Mouse (Mus musculus): Measurements from ENCODE around the gene Washc3. TPM values are rescaled to one million over a fixed set of nuclear protein-coding genes. Genes with fewer than 3 reads are reported as not detected.

The Washc3 gene
- polyA plus RNA-seq, 1 experiment from 2014 or later = 41.3 TPM

GRCm38 (mm10) chr10:88218161-88218560, 17.3 kb downstream of the Washc3 start:
- no peak overlapping the region for H3K4me3 ChIP-seq (replicated peaks)
- no peaks in the 10 kb centered on the region for H3K4me1 ChIP-seq
- H3K36me3 ChIP-seq = peaks cover 8% of the 10 kb centered on the region
- no peak overlapping the region for H3K27ac ChIP-seq (replicated peaks)
- no peak overlapping the region for H3K4me2 ChIP-seq
- no peak for ATAC-seq (ENCODE audit: low FRiP score)
- 93% methylated on average over 3 of the region's 3 CpGs for WGBS
- H3K9me3 ChIP-seq (replicated peaks) = no peaks in the 10 kb centered on the region
- no peaks in the 10 kb centered on the region for H3K27me3 ChIP-seq (replicated peaks)
- no peak overlapping the region for H3K9ac ChIP-seq (replicated peaks)

- no peak for ATAC-seq (ENCODE audit: low FRiP score)
- 87% methylated on average over 5 of the region's 5 CpGs for WGBS
Measured at GRCm38 (mm10) chr10:88221718-88222117, 20.8 kb downstream of the Washc3 start.

GRCm38 (mm10) chr10:88225421-88225820, 24.5 kb downstream of the Washc3 start:
- Histone ChIP-seq H3K4me3 (replicated peaks) (no peak overlapping the region), H3K4me1 (no peaks in the 10 kb centered on the region), H3K27ac (replicated peaks) (no peak overlapping the region), H3K9me3 (replicated peaks) (no peaks in the 10 kb centered on the region), H3K4me2 (no peak overlapping the region), H3K9ac (replicated peaks) (no peak overlapping the region), H3K36me3 (no peaks in the 10 kb centered on the region), H3K27me3 (replicated peaks) (no peaks in the 10 kb centered on the region)
- ATAC-seq (ENCODE audit: low FRiP score) = no peak
- WGBS = 85% methylated on average over 5 of the region's 5 CpGs

More at GRCm38 (mm10) chr10:88221718-88222117, 20.8 kb downstream of the Washc3 start:
- H3K9ac ChIP-seq (replicated peaks) = no peak overlapping the region
- no peak overlapping the region for H3K4me3 ChIP-seq (replicated peaks)
- H3K9me3 ChIP-seq (replicated peaks) = no peaks in the 10 kb centered on the region
- H3K27me3 ChIP-seq (replicated peaks) = no peaks in the 10 kb centered on the region
- no peak overlapping the region for H3K27ac ChIP-seq (replicated peaks)
- 0 out of 2 replicates have a peak, but pooled peaks cover under 1% of the 10 kb centered on the region for H3K36me3 ChIP-seq
- H3K4me1 ChIP-seq = no peaks in the 10 kb centered on the region
- no peak overlapping the region for H3K4me2 ChIP-seq

GRCm38 (mm10) chr10:88227962-88228361, 27.1 kb downstream of the Washc3 start:
- Histone ChIP-seq H3K9ac (replicated peaks) (no peak overlapping the region), H3K36me3 (no peaks in the 10 kb centered on the region), H3K27ac (replicated peaks) (no peak overlapping the region), H3K4me1 (no peaks in the 10 kb centered on the region), H3K27me3 (replicated peaks) (no peaks in the 10 kb centered on the region), H3K4me2 (no peak overlapping the region), H3K4me3 (replicated peaks) (no peak overlapping the region), H3K9me3 (replicated peaks) (no peaks in the 10 kb centered on the region)
- no peak for ATAC-seq (ENCODE audit: low FRiP score)
- WGBS = 97% methylated on average over 2 of the region's 2 CpGs

GRCm38 (mm10) chr10:88228521-88229017, 27.7 kb downstream of the Washc3 start:
- Histone ChIP-seq H3K4me2 (no peak overlapping the region), H3K9me3 (replicated peaks) (no peaks in the 10 kb centered on the region), H3K27ac (replicated peaks) (no peak overlapping the region), H3K27me3 (replicated peaks) (no peaks in the 10 kb centered on the region), H3K4me1 (no peaks in the 10 kb centered on the region), H3K36me3 (no peaks in the 10 kb centered on the region), H3K9ac (replicated peaks) (no peak overlapping the region), H3K4me3 (replicated peaks) (no peak overlapping the region)
- WGBS = 82% methylated on average over 8 of the region's 8 CpGs
- no peak for ATAC-seq (ENCODE audit: low FRiP score)

GRCm38 (mm10) chr10:88231671-88232070, 30.8 kb downstream of the Washc3 start:
- ATAC-seq (ENCODE audit: low FRiP score) = no peak
- H3K27me3 ChIP-seq (replicated peaks) = no peaks in the 10 kb centered on the region
- no peak overlapping the region for H3K27ac ChIP-seq (replicated peaks)
- H3K4me2 ChIP-seq = no peak overlapping the region
- WGBS = 87% methylated on average over 8 of the region's 8 CpGs
- H3K9ac ChIP-seq (replicated peaks) = no peak overlapping the region
- no peaks in the 10 kb centered on the region for H3K4me1 ChIP-seq
- no peak overlapping the region for H3K4me3 ChIP-seq (replicated peaks)
- H3K36me3 ChIP-seq = peaks cover 8% of the 10 kb centered on the region; the same call in 1 of the 2 replicates
- no peaks in the 10 kb centered on the region for H3K9me3 ChIP-seq (replicated peaks)

- Histone ChIP-seq H3K36me3 (peaks cover 12% of the 10 kb centered on the region; the same call in 1 of the 2 replicates), H3K4me2 (no peak overlapping the region), H3K4me1 (no peaks in the 10 kb centered on the region), H3K9me3 (replicated peaks) (no peaks in the 10 kb centered on the region), H3K4me3 (replicated peaks) (no peak overlapping the region), H3K27me3 (replicated peaks) (no peaks in the 10 kb centered on the region), H3K9ac (replicated peaks) (no peak overlapping the region), H3K27ac (replicated peaks) (no peak overlapping the region)
- 89% methylated on average over 2 of the region's 2 CpGs for WGBS
- no peak for ATAC-seq (ENCODE audit: low FRiP score)
Measured at GRCm38 (mm10) chr10:88232765-88233164, 31.9 kb downstream of the Washc3 start.

- no peaks in the 10 kb centered on the region for H3K9me3 ChIP-seq (replicated peaks)
- no peak overlapping the region for H3K27ac ChIP-seq (replicated peaks)
- H3K4me2 ChIP-seq = no peak overlapping the region
- no peaks in the 10 kb centered on the region for H3K27me3 ChIP-seq (replicated peaks)
- ATAC-seq (ENCODE audit: low FRiP score) = no peak
- H3K36me3 ChIP-seq = peaks cover 11% of the 10 kb centered on the region
- no peak overlapping the region for H3K4me3 ChIP-seq (replicated peaks)
- H3K4me1 ChIP-seq = no peaks in the 10 kb centered on the region
- WGBS = 92% methylated on average over 13 of the region's 13 CpGs
- no peak overlapping the region for H3K9ac ChIP-seq (replicated peaks)
Measured at GRCm38 (mm10) chr10:88244681-88245080, 43.8 kb downstream of the Washc3 start.

- H3K4me2 ChIP-seq = no peak overlapping the region
- H3K4me1 ChIP-seq = no peaks in the 10 kb centered on the region
- H3K4me3 ChIP-seq (replicated peaks) = no peak overlapping the region
- no peaks in the 10 kb centered on the region for H3K36me3 ChIP-seq
- no peak overlapping the region for H3K27ac ChIP-seq (replicated peaks)
- ATAC-seq (ENCODE audit: low FRiP score) = no peak
- H3K9me3 ChIP-seq (replicated peaks) = no peaks in the 10 kb centered on the region
- H3K27me3 ChIP-seq (replicated peaks) = no peaks in the 10 kb centered on the region
- 79% methylated on average over 3 of the region's 3 CpGs for WGBS
- H3K9ac ChIP-seq (replicated peaks) = no peak overlapping the region
Measured at GRCm38 (mm10) chr10:88250300-88250699, 49.4 kb downstream of the Washc3 start.

- Histone ChIP-seq H3K9ac (replicated peaks) (no peak overlapping the region), H3K36me3 (no peaks in the 10 kb centered on the region), H3K4me1 (no peaks in the 10 kb centered on the region), H3K9me3 (replicated peaks) (no peaks in the 10 kb centered on the region), H3K4me3 (replicated peaks) (no peak overlapping the region), H3K4me2 (no peak overlapping the region), H3K27me3 (replicated peaks) (no peaks in the 10 kb centered on the region), H3K27ac (replicated peaks) (no peak overlapping the region)
- WGBS = 61% methylated on average over 9 of the region's 9 CpGs
- ATAC-seq (ENCODE audit: low FRiP score) = no peak
Measured at GRCm38 (mm10) chr10:88252121-88252862, 51.4 kb downstream of the Washc3 start.

- Histone ChIP-seq H3K27me3 (replicated peaks) (no peaks in the 10 kb centered on the region), H3K4me2 (no peak overlapping the region), H3K4me1 (no peaks in the 10 kb centered on the region), H3K9ac (replicated peaks) (no peak overlapping the region), H3K36me3 (no peaks in the 10 kb centered on the region), H3K27ac (replicated peaks) (no peak overlapping the region), H3K9me3 (replicated peaks) (no peaks in the 10 kb centered on the region), H3K4me3 (replicated peaks) (no peak overlapping the region)
- whole genome bisulfite sequencing = 80% methylated on average over 2 of the region's 2 CpGs
- no peak for ATAC-seq (ENCODE audit: low FRiP score)
Measured at GRCm38 (mm10) chr10:88255556-88255955, 54.7 kb downstream of the Washc3 start.

- peaks cover 5% of the 10 kb centered on the region; the same call in 1 of the 2 replicates for H3K4me1 ChIP-seq
- no peak overlapping the region for H3K4me2 ChIP-seq
- no peak for ATAC-seq (ENCODE audit: low FRiP score)
- no peaks in the 10 kb centered on the region for H3K36me3 ChIP-seq
- WGBS = 86% methylated on average over 12 of the region's 12 CpGs
- H3K9ac ChIP-seq (replicated peaks) = no peak overlapping the region
- H3K9me3 ChIP-seq (replicated peaks) = no peaks in the 10 kb centered on the region
- no peaks in the 10 kb centered on the region for H3K27me3 ChIP-seq (replicated peaks)
- no peak overlapping the region for H3K27ac ChIP-seq (replicated peaks)
- H3K4me3 ChIP-seq (replicated peaks) = no peak overlapping the region
Measured at GRCm38 (mm10) chr10:88260309-88260708, 59.4 kb downstream of the Washc3 start.

Measured in neural tube, embryonic 15.5 days (tissue).